Comparison of ENCODE assay signal across 8 mouse cellular contexts in genomic region chr17:46297364-46298219, GRCm38 (mm10). TPM values are rescaled to one million over a fixed set of nuclear protein-coding genes. Genes with fewer than 3 reads are reported as not detected.
DNase-seq lines count a peak whose midpoint lies in the region; ATAC-seq lines count a peak whose summit lies in the region.

Gene Dlk2 (plus strand): TSS chr17:46297421.

- H3K4me2 ChIP-seq in kidney, embryonic 14.5 days (replicated peaks; ENCODE audit: low read depth, low read length), result peak within 1 kb of the TSS; percentile 100
- H3K4me2 ChIP-seq in stomach, embryonic 16.5 days (ENCODE audit: low read depth, low read length), result peak within 1 kb of the TSS; percentile 100

- ATAC-seq in kidney, embryonic 14.5 days (ENCODE audit: low FRiP score, low TSS enrichment), result peak; percentile 37
- ATAC-seq in stomach, embryonic 16.5 days (ENCODE audit: insufficient read depth, low FRiP score), result peak; percentile 20; the same call in 1 of the 2 replicates

- WGBS in kidney, embryonic 14.5 days, result under 1% methylated on average over 62 of the region's 86 CpGs
- under 1% methylated on average over 63 of the region's 86 CpGs for WGBS in forebrain, embryonic 10.5 days
- WGBS in stomach, embryonic 16.5 days, result under 1% methylated on average over 81 of the region's 86 CpGs

- no peak within 1 kb of the TSS for H3K27ac ChIP-seq in kidney, embryonic 14.5 days (ENCODE audit: low read depth, low read length)
- peak within 1 kb of the TSS; percentile 68 for H3K27ac ChIP-seq in forebrain, embryonic 10.5 days
- H3K27ac ChIP-seq in stomach, embryonic 16.5 days (ENCODE audit: low read length), result no peak within 1 kb of the TSS

- 0 out of 2 replicates have a peak, but pooled peaks cover 8% of the 10 kb centered on the region for H3K4me1 ChIP-seq in kidney, embryonic 14.5 days (ENCODE audit: control insufficient read depth, insufficient read depth, low read length)
- H3K4me1 ChIP-seq in forebrain, embryonic 10.5 days, result peaks cover 26% of the 10 kb centered on the region
- peaks cover 37% of the 10 kb centered on the region for H3K4me1 ChIP-seq in megakaryocyte, embryonic 14.5 days
- peaks cover 7% of the 10 kb centered on the region for H3K4me1 ChIP-seq in stomach, embryonic 16.5 days (ENCODE audit: control insufficient read depth, insufficient read depth, low read length)

- no peaks in the 10 kb centered on the region for H3K9me3 ChIP-seq in kidney, embryonic 14.5 days (ENCODE audit: control insufficient read depth, low read length)
- no peaks in the 10 kb centered on the region for H3K9me3 ChIP-seq in forebrain, embryonic 10.5 days
- no peaks in the 10 kb centered on the region for H3K9me3 ChIP-seq in megakaryocyte, embryonic 14.5 days
- H3K9me3 ChIP-seq in stomach, embryonic 16.5 days (replicated peaks; ENCODE audit: control insufficient read depth, low read length), result no peaks in the 10 kb centered on the region

- DNase-seq in kidney, adult 9 months, result no peak
- DNase-seq in Muller cell, postnatal 12 days (ENCODE audit: inconsistent ontology term), result peak; percentile 33
- peak; percentile 27 for DNase-seq in forebrain, embryonic 10.5 days (ENCODE audit: extremely low spot score, low spot score)
- DNase-seq in kidney, postnatal 10 days, result peak; percentile 33
- no peak for DNase-seq in cerebellum, adult 11-12 months

- H3K9ac ChIP-seq in kidney, embryonic 14.5 days (ENCODE audit: low read depth, low read length), result peak within 1 kb of the TSS; percentile 57
- H3K9ac ChIP-seq in stomach, embryonic 16.5 days (ENCODE audit: low read length), result peak within 1 kb of the TSS; percentile 74

- peak within 1 kb of the TSS; percentile 59 for H3K4me3 ChIP-seq in kidney, embryonic 14.5 days (ENCODE audit: low read length)
- peak within 1 kb of the TSS; percentile 68 for H3K4me3 ChIP-seq in forebrain, embryonic 10.5 days
- peak within 1 kb of the TSS; percentile 91 for H3K4me3 ChIP-seq in megakaryocyte, embryonic 14.5 days (replicated peaks)
- H3K4me3 ChIP-seq in stomach, embryonic 16.5 days (replicated peaks; ENCODE audit: low read length), result peak within 1 kb of the TSS; percentile 69

- peaks cover 56% of the 10 kb centered on the region for H3K27me3 ChIP-seq in kidney, embryonic 14.5 days (ENCODE audit: control insufficient read depth, insufficient read depth, low read length)
- peaks cover 82% of the 10 kb centered on the region for H3K27me3 ChIP-seq in forebrain, embryonic 10.5 days (ENCODE audit: poor library complexity, severe bottlenecking)
- peaks cover 76% of the 10 kb centered on the region for H3K27me3 ChIP-seq in megakaryocyte, embryonic 14.5 days (replicated peaks)
- H3K27me3 ChIP-seq in stomach, embryonic 16.5 days (ENCODE audit: control insufficient read depth, insufficient read depth, low read length), result peaks cover 31% of the 10 kb centered on the region

- H3K36me3 ChIP-seq in kidney, embryonic 14.5 days (ENCODE audit: control insufficient read depth, insufficient read depth, low read length), result no peaks in the 10 kb centered on the region
- H3K36me3 ChIP-seq in forebrain, embryonic 10.5 days (replicated peaks), result no peaks in the 10 kb centered on the region
- no peaks in the 10 kb centered on the region for H3K36me3 ChIP-seq in megakaryocyte, embryonic 14.5 days (replicated peaks; ENCODE audit: low read length)
- H3K36me3 ChIP-seq in stomach, embryonic 16.5 days (ENCODE audit: control insufficient read depth, insufficient read depth, low read length), result no peaks in the 10 kb centered on the region

RNA-seq across cellular contexts. Expression of gene Dlk2, which starts in this region (rescaled TPM):
- polyA plus RNA-seq in kidney, embryonic 14.5 days (2014; fragmentation: Nextera tagmentation; extraction: Ambion mirVana), result not detected in 2 replicates
- 1.2 TPM in 2 replicates for polyA plus RNA-seq in forebrain, embryonic 10.5 days (2016; fragmentation: Nextera tagmentation; extraction: Ambion mirVana)
- polyA plus RNA-seq in megakaryocyte, embryonic 14.5 days (2012; ENCODE audit: insufficient read depth, low replicate concordance), result not detected in 2 replicates
- polyA plus RNA-seq in stomach, embryonic 16.5 days (2015; fragmentation: Nextera tagmentation; extraction: Ambion mirVana), result 6.7 and 8.8 TPM in 2 replicates

Comparison
In these comparisons a context has a peak if more than half of its experiments do, and no peak if none do; other contexts are left out.
1. DNase-seq: peak in Muller cell, postnatal 12 days (single experiment), forebrain, embryonic 10.5 days (single experiment) and kidney, postnatal 10 days (single experiment); none in kidney, adult 9 months (single experiment) and cerebellum, adult 11-12 months (single experiment).
2. Peak in ATAC-seq, H3K4me3 ChIP-seq, H3K9ac ChIP-seq and H3K4me2 ChIP-seq in kidney, embryonic 14.5 days; RNA of the gene not detected or under 1 TPM.
3. Peak in every context shown above with its lines, with median percentiles within 50 percentile points of each other: H3K4me3 ChIP-seq.